Mouse (Mus musculus) E14TG2a.4 (cell line): ENCODE results near the gene Ttc28.

ENCODE experiments used
- CTCF ChIP-seq: conservative IDR thresholded peaks from 2 replicates; pipeline ENCODE4 v1.5.1; 2014; ENCODE audit warnings: low read length
- NANOG ChIP-seq: IDR thresholded peaks from 2 replicates; pipeline ENCODE4 v1.6.1; 2014; ENCODE audit warnings: borderline replicate concordance, low read length, mixed read lengths
- POU5F1 ChIP-seq: IDR thresholded peaks from 2 replicates; pipeline ENCODE4 v1.6.1; 2014; ENCODE audit warnings: low read length, borderline replicate concordance

- TF ChIP-seq CTCF = no peak
- no peak for TF ChIP-seq POU5F1
- no peak for TF ChIP-seq NANOG
These were observed 437.9 kb downstream of the Ttc28 start for GRCm38 (mm10) chr5:111317526-111317925.
